Mouse (Mus musculus) C2C12 (cell line): ENCODE results near the gene Ckmt2. TPM values are rescaled to one million over a fixed set of nuclear protein-coding genes. Genes with fewer than 3 reads are reported as not detected.

Experiments used
- H3K27me3 ChIP-seq: one replicate; pipeline ENCODE4 v1.6.1; 2011; ENCODE audit not compliant: control insufficient read depth, insufficient read depth, insufficient read length
- H3K36me3 ChIP-seq: one replicate; pipeline ENCODE4 v1.6.1; 2011; ENCODE audit not compliant: control insufficient read depth, insufficient read depth
- H3K4me3 ChIP-seq: one replicate; pipeline ENCODE4 v1.5.1; 2011; ENCODE audit warnings: mild to moderate bottlenecking, control low read depth; ENCODE audit not compliant: poor library complexity, insufficient read depth, severe bottlenecking
- H3K79me2 ChIP-seq: one replicate; pipeline ENCODE4 v1.6.1; 2011; ENCODE audit not compliant: control insufficient read depth, insufficient read depth
- H3K79me3 ChIP-seq: one replicate; pipeline ENCODE4 v1.6.1; 2011; ENCODE audit warnings: low read depth, control low read depth
- H3ac ChIP-seq: one replicate; pipeline ENCODE3; 2011; ENCODE audit warnings: low read depth; ENCODE audit not compliant: control insufficient read depth, insufficient read length
- CEBPB ChIP-seq: IDR thresholded peaks from one replicate; pipeline ENCODE4 v1.6.1; 2011; ENCODE audit warnings: low read depth, mild to moderate bottlenecking, control low read depth, moderate library complexity
- CTCF ChIP-seq: IDR thresholded peaks from one replicate; pipeline ENCODE4 v1.5.1; 2011; ENCODE audit not compliant: control insufficient read depth, insufficient read depth, insufficient read length
- FOSL1 ChIP-seq: IDR thresholded peaks from one replicate; pipeline ENCODE4 v1.8.0; 2011; ENCODE audit warnings: mild to moderate bottlenecking, low read length; ENCODE audit not compliant: poor library complexity, insufficient read depth, severe bottlenecking
- MAX ChIP-seq: IDR thresholded peaks from one replicate; pipeline ENCODE4 v1.6.1; 2011; ENCODE audit warnings: mild to moderate bottlenecking, control low read depth
- MYOD1 ChIP-seq: IDR thresholded peaks from one replicate; pipeline ENCODE4 v1.6.1; 2011; ENCODE audit warnings: low read depth; ENCODE audit not compliant: control insufficient read depth, insufficient read length
- MYOG ChIP-seq: IDR thresholded peaks from one replicate; pipeline ENCODE4 v1.6.1; 2011; ENCODE audit not compliant: control insufficient read depth, insufficient read length; ENCODE audit errors: extremely low read depth
- USF1 ChIP-seq: IDR thresholded peaks from one replicate; pipeline ENCODE4 v1.6.1; 2011; ENCODE audit warnings: low read depth, mild to moderate bottlenecking, control low read depth, moderate library complexity
- long read RNA-seq, 2 experiments: library from polyadenylated mRNA; unstranded; transcript quantifications; one replicate each; pipeline ENCODE4 v2.0.0; 2019 to 2020
- polyA plus RNA-seq: library from polyadenylated mRNA; unstranded; fragments of >200 nt; fragmentation: generic; extraction: Trizol; gene quantifications from one replicate; pipeline ENCODE4 v1.2.1, GENCODE M21; 2012; ENCODE audit warnings: missing spikeins

The Ckmt2 gene
- not detected for polyA plus RNA-seq
- long read RNA-seq, experiment 1: 0 reads
- long read RNA-seq, experiment 2: 0 reads

DNA sequence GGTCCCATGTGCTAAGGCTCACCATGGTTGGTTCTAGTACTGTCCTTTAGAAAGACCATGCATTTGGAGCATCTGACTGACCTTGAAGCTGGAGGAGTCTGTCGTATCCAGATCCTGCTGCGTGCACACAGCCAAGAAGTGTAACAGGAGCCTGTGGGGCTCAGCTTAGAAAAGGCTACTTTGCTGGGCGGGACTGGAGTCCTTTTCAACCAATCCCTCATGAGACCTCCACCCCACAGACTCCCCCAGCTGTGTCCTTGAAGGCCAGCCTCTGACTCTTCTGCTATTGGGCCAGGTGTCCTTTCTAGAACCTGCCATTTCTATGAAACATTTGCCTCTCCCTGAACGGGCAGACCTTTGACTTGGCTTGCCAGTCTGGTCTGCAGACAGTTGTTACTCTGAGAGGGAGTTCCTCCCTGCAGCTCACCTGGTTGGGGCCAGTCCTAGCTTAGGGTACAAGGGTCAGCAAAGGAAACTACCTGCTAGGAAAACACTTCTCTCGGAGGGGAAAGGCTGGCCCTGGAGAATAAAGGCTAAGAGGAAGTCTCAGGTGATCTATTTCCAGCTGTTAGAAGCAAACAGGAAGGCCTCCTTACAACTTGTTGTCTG is at the start of gene Ckmt2:
Gene Ckmt2 (minus strand): TSS at position 145 of the 609 bp plus-strand sequence.
- no peak for TF ChIP-seq MYOG
- no peak for TF ChIP-seq CTCF
- TF ChIP-seq FOSL1: no peak
- no peak for TF ChIP-seq MAX
- TF ChIP-seq USF1: no peak
- TF ChIP-seq CEBPB: no peak
- no peak for TF ChIP-seq MYOD1

DNA sequence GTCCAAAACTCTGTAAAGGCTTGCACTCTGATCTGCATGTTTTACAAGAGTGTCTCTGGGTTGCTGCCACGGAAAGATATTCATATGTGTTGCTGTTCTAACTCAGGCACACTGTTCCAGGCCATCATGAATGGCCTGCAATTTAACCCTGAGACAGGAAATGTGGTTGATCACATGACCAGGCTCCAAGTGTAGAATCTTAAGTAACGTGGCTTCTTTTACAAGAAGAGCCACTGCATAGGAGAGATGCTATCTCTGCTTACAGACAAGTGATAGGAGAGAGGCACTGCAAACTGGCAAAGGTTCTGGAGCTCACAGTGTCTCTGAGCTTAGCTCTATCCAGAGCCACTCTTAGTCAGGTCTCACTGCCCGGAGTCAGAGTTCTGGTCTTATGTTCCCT is 44.3 kb upstream of the Ckmt2 start:
- Histone ChIP-seq H3K36me3 (no peaks in the 10 kb centered on the region), H3K4me3 (no peak overlapping the region), H3ac (no peak overlapping the region), H3K79me3 (no peaks in the 10 kb centered on the region), H3K79me2 (no peaks in the 10 kb centered on the region), H3K27me3 (no peaks in the 10 kb centered on the region)
- TF ChIP-seq CEBPB (no peak), USF1 (peak; percentile 56), MYOD1 (no peak), FOSL1 (no peak), MAX (no peak), CTCF (no peak)

More for the DNA sequence above, at the start of gene Ckmt2:
- Histone ChIP-seq H3ac (no peak within 1 kb of the TSS), H3K79me3 (no peaks in the 10 kb centered on the region), H3K27me3 (no peaks in the 10 kb centered on the region), H3K36me3 (no peaks in the 10 kb centered on the region), H3K79me2 (no peaks in the 10 kb centered on the region), H3K4me3 (no peak within 1 kb of the TSS)

DNA sequence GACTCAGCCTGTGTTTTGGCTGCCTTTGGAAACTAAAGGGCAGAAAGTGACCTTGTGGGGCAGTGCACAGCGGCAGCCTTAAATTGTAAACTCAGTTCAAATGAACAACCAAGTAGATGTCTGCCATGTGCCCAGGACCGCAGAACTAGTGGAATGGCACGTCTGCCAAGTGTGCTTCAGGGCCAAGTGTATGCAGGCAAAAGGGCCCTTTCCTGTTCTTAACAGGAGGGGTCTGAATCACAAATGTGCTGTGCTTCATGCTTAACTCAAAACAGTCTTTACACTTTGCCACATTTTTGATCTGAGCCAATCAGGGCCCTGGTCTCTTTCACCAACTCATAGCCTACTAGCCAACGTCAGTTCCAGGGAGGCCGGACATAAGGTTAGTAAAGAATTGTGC is 42.1 kb upstream of the Ckmt2 start:
- Histone ChIP-seq H3ac (no peak overlapping the region), H3K4me3 (no peak overlapping the region), H3K36me3 (no peaks in the 10 kb centered on the region), H3K27me3 (no peaks in the 10 kb centered on the region), H3K79me2 (no peaks in the 10 kb centered on the region), H3K79me3 (no peaks in the 10 kb centered on the region)
- TF ChIP-seq MYOD1: no peak
- TF ChIP-seq CEBPB: no peak
- TF ChIP-seq CTCF: no peak
- no peak for TF ChIP-seq USF1
- no peak for TF ChIP-seq MAX
- TF ChIP-seq MYOG: no peak
- no peak for TF ChIP-seq FOSL1

DNA sequence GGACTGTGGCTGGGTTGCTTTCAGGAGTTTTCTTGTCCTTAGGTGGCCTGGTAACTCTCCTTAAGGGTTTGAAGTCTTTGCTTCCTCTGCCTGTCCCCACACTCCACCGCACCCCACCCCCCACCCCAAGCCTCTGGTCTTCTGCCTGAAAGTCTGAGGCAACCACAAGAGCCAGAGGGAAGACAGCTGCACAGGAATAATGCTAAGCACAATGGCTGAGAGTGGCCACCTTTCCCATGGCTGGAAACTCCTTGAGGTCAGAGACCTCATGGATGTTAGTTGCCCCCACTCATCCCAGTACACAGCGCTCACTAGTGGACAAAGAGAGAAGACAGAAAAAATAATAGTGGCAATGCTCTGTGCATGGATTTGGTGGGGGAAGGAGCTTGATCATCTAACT is 41.1 kb upstream of the Ckmt2 start:
- no peak overlapping the region for H3ac ChIP-seq
- TF ChIP-seq MAX (no peak), USF1 (no peak), CTCF (no peak), MYOD1 (no peak), FOSL1 (no peak), MYOG (no peak), CEBPB (no peak)
- no peak overlapping the region for H3K4me3 ChIP-seq
- H3K36me3 ChIP-seq: no peaks in the 10 kb centered on the region
- no peaks in the 10 kb centered on the region for H3K27me3 ChIP-seq
- no peaks in the 10 kb centered on the region for H3K79me3 ChIP-seq
- no peaks in the 10 kb centered on the region for H3K79me2 ChIP-seq

DNA sequence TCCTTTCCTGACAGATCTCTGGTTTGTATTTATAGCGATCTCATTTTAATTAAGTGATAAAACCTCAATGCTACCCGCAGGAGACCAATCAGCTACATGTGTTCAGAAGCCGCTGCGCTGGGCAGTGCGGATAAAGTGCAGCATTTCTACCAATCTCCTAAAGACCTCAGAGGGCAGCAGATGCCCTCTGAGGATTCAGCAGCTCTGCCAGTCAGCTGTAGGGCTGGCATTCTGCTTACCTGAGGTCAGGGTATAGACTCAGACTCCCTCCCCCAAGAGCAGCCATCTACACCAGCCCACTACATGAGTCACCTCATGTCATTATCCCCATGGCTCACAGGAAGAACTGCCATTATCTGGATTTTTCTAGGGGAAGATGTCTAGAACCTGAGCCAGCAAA is 39.6 kb upstream of the Ckmt2 start:
- Histone ChIP-seq H3K36me3 (no peaks in the 10 kb centered on the region), H3K79me2 (no peaks in the 10 kb centered on the region), H3K27me3 (no peaks in the 10 kb centered on the region), H3K4me3 (no peak overlapping the region), H3K79me3 (no peaks in the 10 kb centered on the region), H3ac (no peak overlapping the region)
- no peak for TF ChIP-seq FOSL1
- TF ChIP-seq CTCF: no peak
- TF ChIP-seq MYOD1: no peak
- TF ChIP-seq MAX: no peak
- TF ChIP-seq CEBPB: no peak
- TF ChIP-seq USF1: no peak
- no peak for TF ChIP-seq MYOG

DNA sequence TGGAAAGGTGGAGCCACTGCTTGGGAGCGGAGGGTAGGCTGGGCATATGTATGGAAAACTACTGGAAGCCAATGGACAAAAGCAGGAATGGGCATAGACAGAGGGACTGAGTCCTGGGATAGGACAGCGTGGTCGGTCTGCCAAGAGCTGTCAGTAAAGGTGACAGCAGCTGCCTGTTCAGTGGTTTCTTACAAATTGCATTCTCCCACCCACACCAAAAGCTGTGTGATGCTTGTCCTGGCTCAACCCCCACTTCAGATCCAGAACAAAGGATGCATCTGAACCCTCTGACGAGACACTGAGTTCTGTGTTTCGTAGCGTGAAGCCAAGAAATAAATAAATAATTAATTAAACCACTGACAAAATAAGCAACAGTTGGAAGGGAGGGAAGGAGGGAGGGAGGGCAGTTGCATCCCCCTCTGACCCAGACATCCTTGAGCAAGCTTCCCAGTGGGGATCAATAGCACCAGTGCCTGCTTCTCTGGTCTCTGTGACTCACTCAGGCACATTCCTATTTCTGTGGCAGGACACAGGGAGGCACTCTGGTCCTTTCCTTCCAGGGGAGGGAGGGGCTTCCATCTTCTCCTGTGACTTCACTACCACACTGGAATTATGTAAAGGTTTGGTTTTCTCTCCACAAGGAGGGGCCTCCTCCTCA is 39.0 kb upstream of the Ckmt2 start:
- TF ChIP-seq FOSL1 (no peak), MYOD1 (no peak), CEBPB (no peak), MYOG (no peak), CTCF (no peak), USF1 (no peak), MAX (no peak)
- no peaks in the 10 kb centered on the region for H3K36me3 ChIP-seq
- no peaks in the 10 kb centered on the region for H3K27me3 ChIP-seq
- no peak overlapping the region for H3ac ChIP-seq
- no peaks in the 10 kb centered on the region for H3K79me3 ChIP-seq
- no peaks in the 10 kb centered on the region for H3K79me2 ChIP-seq
- no peak overlapping the region for H3K4me3 ChIP-seq
